Mouse (Mus musculus): Measurements from ENCODE around the gene Pik3cd. TPM values are rescaled to one million over a fixed set of nuclear protein-coding genes. Genes with fewer than 3 reads are reported as not detected.

Gene Pik3cd
- total RNA-seq, 2 experiments from 2014 or later: 8.9 to 9.1 TPM

- intact Hi-C loops (cut with DNase I): no loop called here
- TF ChIP-seq CTCF (IDR thresholded peaks at IDR 0.05): no peak
- H3K27ac ChIP-seq: peak overlapping the region; percentile 69
- DNase-seq: peak; percentile 91
- H3K4me3 ChIP-seq: peak overlapping the region; percentile 84
These were observed 26.8 kb downstream of the Pik3cd start for GRCm38 (mm10) chr4:149675378-149676261.

GRCm38 (mm10) chr4:149674814-149675377, 27.5 kb downstream of the Pik3cd start:
- intact Hi-C loops (cut with DNase I): no loop called here
- H3K27ac ChIP-seq: 0 out of 2 replicates have a peak overlapping the region, but pooled peaks have one; percentile 69
- no peak for DNase-seq
- H3K4me3 ChIP-seq: peak overlapping the region; percentile 84
- no peak for TF ChIP-seq CTCF (IDR thresholded peaks at IDR 0.05)

GRCm38 (mm10) chr4:149672747-149673146, 29.6 kb downstream of the Pik3cd start:
- intact Hi-C loops (cut with DNase I): no loop called here

GRCm38 (mm10) chr4:149671175-149671574, 31.2 kb downstream of the Pik3cd start:
- Histone ChIP-seq H3K4me3 (no peak overlapping the region), H3K27ac (no peak overlapping the region)
- no peak for DNase-seq
- TF ChIP-seq CTCF (IDR thresholded peaks at IDR 0.05): no peak
- intact Hi-C loops (cut with DNase I): no loop called here

More at GRCm38 (mm10) chr4:149672747-149673146, 29.6 kb downstream of the Pik3cd start:
- TF ChIP-seq CTCF (IDR thresholded peaks at IDR 0.05): no peak
- Histone ChIP-seq H3K4me3 (no peak overlapping the region), H3K27ac (no peak overlapping the region)
- DNase-seq: no peak

GRCm38 (mm10) chr4:149665692-149666090, 36.7 kb downstream of the Pik3cd start:
- DNase-seq: no peak
- TF ChIP-seq CTCF (IDR thresholded peaks at IDR 0.05): no peak
- intact Hi-C loops (cut with DNase I): no loop called here
- no peak overlapping the region for H3K4me3 ChIP-seq
- no peak overlapping the region for H3K27ac ChIP-seq

GRCm38 (mm10) chr4:149665016-149665691, 37.2 kb downstream of the Pik3cd start:
- intact Hi-C loops (cut with DNase I): no loop called here
- Histone ChIP-seq H3K27ac (no peak overlapping the region), H3K4me3 (no peak overlapping the region)
- TF ChIP-seq CTCF (IDR thresholded peaks at IDR 0.05): no peak
- no peak for DNase-seq

GRCm38 (mm10) chr4:149663849-149664503, 38.4 kb downstream of the Pik3cd start:
- no peak overlapping the region for H3K27ac ChIP-seq
- no peak for TF ChIP-seq CTCF (IDR thresholded peaks at IDR 0.05)
- intact Hi-C loops (cut with DNase I): no loop called here
- no peak for DNase-seq
- no peak overlapping the region for H3K4me3 ChIP-seq

GRCm38 (mm10) chr4:149661967-149662589, 40.3 kb downstream of the Pik3cd start:
- intact Hi-C loops (cut with DNase I): no loop called here

GRCm38 (mm10) chr4:149660598-149660997, 41.8 kb downstream of the Pik3cd start:
- intact Hi-C loops (cut with DNase I): no loop called here
- TF ChIP-seq CTCF (IDR thresholded peaks at IDR 0.05): no peak
- Histone ChIP-seq H3K27ac (no peak overlapping the region), H3K4me3 (no peak overlapping the region)
- DNase-seq: no peak

More at GRCm38 (mm10) chr4:149661967-149662589, 40.3 kb downstream of the Pik3cd start:
- no peak overlapping the region for H3K27ac ChIP-seq
- no peak overlapping the region for H3K4me3 ChIP-seq
- peak; percentile 21 for DNase-seq
- TF ChIP-seq CTCF (IDR thresholded peaks at IDR 0.05): no peak

GRCm38 (mm10) chr4:149659495-149660116, 42.8 kb downstream of the Pik3cd start:
- intact Hi-C loops (cut with DNase I): no loop called here
- Histone ChIP-seq H3K4me3 (no peak overlapping the region), H3K27ac (no peak overlapping the region)
- DNase-seq: no peak
- TF ChIP-seq CTCF (IDR thresholded peaks at IDR 0.05): no peak

GRCm38 (mm10) chr4:149657858-149658416, 44.4 kb downstream of the Pik3cd start:
- no peak for TF ChIP-seq CTCF (IDR thresholded peaks at IDR 0.05)
- no peak overlapping the region for H3K4me3 ChIP-seq
- intact Hi-C loops (cut with DNase I): no loop called here
- no peak for DNase-seq
- H3K27ac ChIP-seq: no peak overlapping the region

Data from gastrocnemius, adult 2 months (tissue).